Mouse (Mus musculus) midbrain, embryonic 14.5 days (tissue): ENCODE data around the gene Stim1. TPM values are rescaled to one million over a fixed set of nuclear protein-coding genes. Genes with fewer than 3 reads are reported as not detected.
A peak's percentile ranks its signal among the peaks of the same experiment; 100 is the strongest.

Experiments used
- ATAC-seq: fragments of 200-750 bp; cut with Nextera tagmentation; 2 replicates; pipeline ENCODE4 v1.8.0; 2017; ENCODE audit warnings: moderate number of reproducible peaks, moderate library complexity; ENCODE audit not compliant: low FRiP score, low TSS enrichment
- DNase-seq: peaks from one replicate; pipeline ENCODE4 v3.0.0-alpha.2; 2015
- H3K27ac ChIP-seq: fragments of 300-500 bp; sonication (generic); replicated peaks from 2 replicates; pipeline ENCODE4 v1.5.1; 2014; ENCODE audit warnings: mild to moderate bottlenecking, low read depth, low read length, moderate library complexity
- H3K27me3 ChIP-seq: fragments of 300-500 bp; sonication (generic); 2 replicates; pipeline ENCODE4 v1.6.1; 2014; ENCODE audit warnings: low read length, control low read depth, mixed read lengths; ENCODE audit not compliant: control insufficient read depth, insufficient read depth
- H3K36me3 ChIP-seq: fragments of 300-500 bp; sonication (generic); 2 replicates; pipeline ENCODE4 v1.6.1; 2014; ENCODE audit warnings: low read length, control low read depth; ENCODE audit not compliant: control insufficient read depth, insufficient read depth
- H3K4me1 ChIP-seq: fragments of 300-500 bp; sonication (generic); 2 replicates; pipeline ENCODE4 v1.6.1; 2014; ENCODE audit warnings: mild to moderate bottlenecking, antibody characterized with exemption, low read length, control low read depth; ENCODE audit not compliant: control insufficient read depth, insufficient read depth
- H3K4me2 ChIP-seq: fragments of 300-500 bp; sonication (generic); 2 replicates; pipeline ENCODE4 v1.6.1; 2014; ENCODE audit warnings: mild to moderate bottlenecking, low read length, moderate library complexity
- H3K4me3 ChIP-seq: fragments of 300-500 bp; sonication (generic); replicated peaks from 2 replicates; pipeline ENCODE4 v1.5.1; 2014; ENCODE audit warnings: low read depth, low read length
- H3K9ac ChIP-seq: fragments of 300-500 bp; sonication (generic); replicated peaks from 2 replicates; pipeline ENCODE4 v1.6.1; 2014; ENCODE audit warnings: mild to moderate bottlenecking, low read length, moderate library complexity
- H3K9me3 ChIP-seq: fragments of 300-500 bp; sonication (generic); 2 replicates; pipeline ENCODE4 v1.6.1; 2016; ENCODE audit warnings: low read length, control low read depth, mixed read lengths; ENCODE audit not compliant: control insufficient read depth
- WGBS: fragments of 180-500 bp; shearing (Covaris S2); extraction: QIAGEN DNeasy Blood & Tissue Kit; methylation state at CpG from one replicate; pipeline ENCODE4 v1.1.7; 2014; 5-methylcytosine and 5-hydroxymethylcytosine counted together
- polyA plus RNA-seq: library from polyadenylated mRNA; unstranded; fragments of >200 nt; fragmentation: Nextera tagmentation; extraction: Ambion mirVana; gene quantifications from 2 replicates; pipeline ENCODE4 v1.2.1, GENCODE M21; 2014

Gene Stim1
- polyA plus RNA-seq, 1 experiment from 2014 or later: 11.3 TPM

DNA sequence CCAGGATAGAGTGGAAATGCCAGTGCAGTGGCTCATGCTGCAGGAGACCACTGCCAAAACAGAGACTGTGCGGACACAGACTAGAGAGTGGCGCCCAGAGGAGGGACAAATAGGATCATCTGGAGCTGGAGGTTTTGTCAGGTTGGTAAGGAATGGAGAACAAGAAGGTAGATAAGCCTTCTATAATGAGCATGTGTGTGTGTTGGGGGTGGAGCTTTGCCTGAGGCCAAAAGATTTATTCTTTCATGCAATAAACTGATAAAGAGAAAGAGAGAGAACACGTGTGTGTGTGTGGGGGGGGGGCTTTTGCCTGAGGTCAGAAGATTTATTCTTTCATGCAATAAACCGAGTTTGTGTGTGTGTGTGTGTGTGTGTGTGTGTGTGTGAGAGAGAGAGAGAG lies 34.5 kb upstream of the Stim1 start:
- H3K4me2 ChIP-seq: no peak overlapping the region
- ATAC-seq: no peak
- H3K36me3 ChIP-seq: peaks cover 21% of the 10 kb centered on the region
- H3K27me3 ChIP-seq: no peaks in the 10 kb centered on the region
- H3K9ac ChIP-seq: no peak overlapping the region
- no peaks in the 10 kb centered on the region for H3K4me1 ChIP-seq
- H3K4me3 ChIP-seq: no peak overlapping the region
- 68% methylated on average over 4 of the region's 4 CpGs for WGBS
- no peaks in the 10 kb centered on the region for H3K9me3 ChIP-seq
- DNase-seq: no peak
- H3K27ac ChIP-seq: no peak overlapping the region

DNA sequence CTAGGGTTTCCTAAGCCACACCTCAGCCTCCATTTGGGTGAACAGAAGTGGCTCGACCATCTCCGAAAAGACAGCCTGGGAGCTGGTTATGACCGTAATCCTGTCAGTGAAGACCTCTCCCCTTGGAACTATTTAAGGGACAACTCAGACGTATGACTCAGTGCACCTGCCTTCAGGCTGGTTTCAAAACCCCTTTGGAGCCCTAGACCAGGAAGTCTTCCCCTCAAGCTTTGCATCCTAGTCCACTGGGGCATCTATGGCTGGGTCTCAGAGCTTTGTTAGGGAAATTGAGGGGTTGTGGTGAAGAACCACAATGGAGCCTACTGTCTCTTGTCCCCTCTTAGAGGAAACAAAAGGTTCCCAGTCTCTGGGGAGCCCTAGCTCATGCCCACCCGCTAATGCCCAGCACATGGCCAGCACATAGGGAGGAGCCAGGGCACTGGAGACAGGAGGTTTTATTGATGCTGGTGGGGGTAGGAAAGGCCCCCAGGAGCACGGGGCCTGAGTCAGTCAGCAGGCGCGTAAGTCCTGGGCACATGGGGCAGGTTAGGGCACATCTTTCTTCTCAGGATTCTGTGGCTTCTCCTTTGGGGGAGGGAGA lies 28.8 kb upstream of the Stim1 start:
- Histone ChIP-seq H3K36me3 (peaks cover 31% of the 10 kb centered on the region), H3K4me3 (no peak overlapping the region), H3K9me3 (no peaks in the 10 kb centered on the region), H3K4me1 (no peaks in the 10 kb centered on the region), H3K9ac (no peak overlapping the region), H3K27ac (no peak overlapping the region), H3K4me2 (no peak overlapping the region), H3K27me3 (no peaks in the 10 kb centered on the region)
- ATAC-seq: no peak
- no peak for DNase-seq
- WGBS: 91% methylated on average over 8 of the region's 8 CpGs

DNA sequence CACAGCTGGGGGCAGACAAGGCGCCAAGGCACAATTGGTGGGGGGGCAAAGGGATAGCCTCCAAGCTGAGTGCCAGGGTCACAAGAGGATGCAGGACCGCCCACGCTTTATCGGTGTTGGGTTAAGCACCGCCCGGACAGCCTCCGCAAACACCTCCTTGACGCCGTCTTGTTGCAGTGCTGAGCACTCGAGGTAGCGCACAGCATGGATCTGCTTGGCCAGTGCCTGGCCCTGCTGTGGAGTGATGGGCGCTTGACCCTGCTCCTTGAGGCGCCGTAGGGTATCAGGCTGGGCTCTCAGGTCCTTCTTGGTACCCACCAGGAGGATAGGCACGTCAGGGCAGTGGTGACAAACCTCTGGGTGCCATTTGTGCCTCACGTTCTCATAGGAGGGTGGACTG lies 28.0 kb upstream of the Stim1 start:
- Histone ChIP-seq H3K36me3 (peaks cover 31% of the 10 kb centered on the region), H3K4me1 (no peaks in the 10 kb centered on the region), H3K9ac (no peak overlapping the region), H3K9me3 (no peaks in the 10 kb centered on the region), H3K4me3 (no peak overlapping the region), H3K27ac (no peak overlapping the region), H3K4me2 (no peak overlapping the region), H3K27me3 (no peaks in the 10 kb centered on the region)
- ATAC-seq (no peak; the same call in 1 of the 2 replicates), DNase-seq (no peak)
- 95% methylated on average over 16 of the region's 16 CpGs for WGBS

DNA sequence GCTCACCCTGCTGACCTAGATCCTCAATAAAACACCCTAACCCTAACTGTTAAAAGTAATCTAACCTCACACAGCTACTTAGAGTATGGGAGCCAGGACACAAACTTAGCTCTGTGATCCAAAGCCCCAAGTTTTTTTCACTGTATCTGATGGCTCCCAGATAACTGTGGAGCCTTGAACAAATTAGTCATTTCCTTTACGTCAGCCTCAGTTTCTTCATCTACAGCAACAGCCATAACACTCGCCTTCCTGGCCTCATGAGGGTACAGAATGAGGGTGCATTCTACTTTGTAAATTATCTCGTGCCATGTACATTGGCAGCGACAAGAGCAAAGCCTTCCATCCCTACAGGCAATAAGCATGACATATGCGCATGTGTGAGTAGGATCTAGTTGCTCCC lies 25.2 kb upstream of the Stim1 start:
- no peak for ATAC-seq
- peaks cover 19% of the 10 kb centered on the region for H3K36me3 ChIP-seq
- 82% methylated on average over 5 of the region's 5 CpGs for WGBS

DNA sequence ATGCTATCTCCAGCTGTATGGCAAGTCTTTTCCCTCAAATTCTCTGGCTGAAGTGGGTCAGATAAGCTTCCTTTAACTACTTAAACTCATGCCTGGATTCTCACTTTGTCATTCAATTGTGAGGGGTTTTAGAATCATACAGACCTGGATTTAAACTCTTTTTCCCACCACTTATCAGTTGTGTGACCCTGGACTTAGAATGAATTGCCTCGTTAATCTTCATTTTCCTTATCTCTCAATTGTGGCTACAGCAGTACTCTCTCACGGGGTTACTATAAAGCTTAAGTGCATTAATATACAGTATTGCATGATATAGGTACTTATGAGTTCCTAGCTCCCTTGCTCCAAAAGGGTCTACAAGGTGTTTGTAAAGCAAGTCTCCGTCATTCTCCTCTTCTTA lies 24.7 kb upstream of the Stim1 start:
- ATAC-seq (no peak), DNase-seq (no peak)
- Histone ChIP-seq H3K4me1 (no peaks in the 10 kb centered on the region), H3K9ac (no peak overlapping the region), H3K9me3 (no peaks in the 10 kb centered on the region), H3K4me3 (no peak overlapping the region), H3K4me2 (no peak overlapping the region), H3K36me3 (peaks cover 14% of the 10 kb centered on the region), H3K27me3 (no peaks in the 10 kb centered on the region), H3K27ac (no peak overlapping the region)
- 82% methylated on average over 3 of the region's 3 CpGs for WGBS

More for the DNA sequence above, 25.2 kb upstream of the Stim1 start:
- Histone ChIP-seq H3K9me3 (no peaks in the 10 kb centered on the region), H3K9ac (no peak overlapping the region), H3K27ac (no peak overlapping the region), H3K4me3 (no peak overlapping the region), H3K27me3 (no peaks in the 10 kb centered on the region), H3K4me2 (no peak overlapping the region), H3K4me1 (no peaks in the 10 kb centered on the region)
- no peak for DNase-seq

DNA sequence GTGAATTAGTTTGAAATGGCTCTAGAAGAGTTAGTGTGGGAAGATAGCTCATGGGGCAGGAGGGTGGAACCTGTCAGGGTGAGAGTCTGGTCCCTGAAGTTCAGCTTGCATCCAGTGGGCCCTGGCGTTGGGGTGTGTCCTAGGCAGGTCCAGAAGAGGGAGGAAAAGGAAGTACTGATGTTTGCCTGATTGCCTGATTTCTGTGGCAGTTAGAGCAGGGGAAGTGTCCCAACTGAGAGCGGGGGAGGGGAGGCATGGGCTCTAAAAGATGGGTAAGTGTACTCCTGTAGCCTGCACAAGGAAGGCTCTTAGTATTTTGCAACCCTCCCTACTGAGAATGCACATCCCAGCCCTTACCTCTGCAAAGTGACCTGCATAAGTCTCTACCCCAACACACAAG lies 23.7 kb upstream of the Stim1 start:
- Histone ChIP-seq H3K4me2 (no peak overlapping the region), H3K4me3 (no peak overlapping the region), H3K27ac (no peak overlapping the region), H3K9me3 (no peaks in the 10 kb centered on the region), H3K27me3 (no peaks in the 10 kb centered on the region), H3K9ac (no peak overlapping the region), H3K36me3 (peaks cover 9% of the 10 kb centered on the region; the same call in 1 of the 2 replicates), H3K4me1 (no peaks in the 10 kb centered on the region)
- ATAC-seq: no peak
- no peak for DNase-seq
- WGBS: 92% methylated on average over 2 of the region's 2 CpGs

DNA sequence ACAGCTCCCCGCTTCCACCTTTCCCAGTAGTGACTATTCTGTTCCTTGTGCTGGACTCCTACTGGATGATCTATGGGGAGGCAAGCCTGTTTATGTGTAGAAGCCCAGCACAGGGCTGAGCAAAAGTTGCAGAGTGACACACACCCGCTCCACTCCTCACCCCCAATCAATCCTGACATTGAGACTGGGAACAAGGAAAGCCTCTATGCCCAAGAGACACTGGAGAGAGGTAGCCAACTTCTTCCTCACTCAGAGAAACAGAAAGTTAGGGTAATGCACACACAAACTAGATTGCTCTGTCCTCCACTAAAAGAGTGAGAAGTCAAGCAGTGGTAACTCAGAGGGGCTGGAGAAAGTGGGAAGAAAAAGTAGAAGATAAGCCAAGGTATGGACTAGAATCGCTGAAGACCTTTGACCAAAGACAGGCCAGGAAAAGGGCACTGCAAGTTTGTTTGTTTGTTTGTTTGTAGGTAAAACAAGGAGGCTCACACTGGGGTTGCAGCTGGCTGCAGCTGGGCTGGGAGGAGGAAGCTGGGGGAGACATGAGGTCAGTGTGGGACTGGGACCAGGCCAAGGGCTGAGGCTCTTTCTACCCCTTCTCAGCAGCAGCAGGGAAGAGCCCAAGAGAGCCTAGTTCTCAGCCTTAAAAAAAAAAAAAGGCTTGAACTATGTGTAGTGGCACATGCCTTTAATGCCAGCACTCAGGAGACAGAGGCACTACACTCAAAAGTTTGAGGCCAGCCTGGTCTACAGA lies 22.6 kb upstream of the Stim1 start:
- Histone ChIP-seq H3K27ac (no peak overlapping the region), H3K4me3 (no peak overlapping the region), H3K9me3 (no peaks in the 10 kb centered on the region), H3K27me3 (no peaks in the 10 kb centered on the region), H3K4me1 (no peaks in the 10 kb centered on the region), H3K9ac (no peak overlapping the region), H3K4me2 (no peak overlapping the region), H3K36me3 (peaks cover 1% of the 10 kb centered on the region; the same call in 1 of the 2 replicates)
- DNase-seq (no peak), ATAC-seq (no peak)
- 96% methylated on average over 3 of the region's 3 CpGs for WGBS

DNA sequence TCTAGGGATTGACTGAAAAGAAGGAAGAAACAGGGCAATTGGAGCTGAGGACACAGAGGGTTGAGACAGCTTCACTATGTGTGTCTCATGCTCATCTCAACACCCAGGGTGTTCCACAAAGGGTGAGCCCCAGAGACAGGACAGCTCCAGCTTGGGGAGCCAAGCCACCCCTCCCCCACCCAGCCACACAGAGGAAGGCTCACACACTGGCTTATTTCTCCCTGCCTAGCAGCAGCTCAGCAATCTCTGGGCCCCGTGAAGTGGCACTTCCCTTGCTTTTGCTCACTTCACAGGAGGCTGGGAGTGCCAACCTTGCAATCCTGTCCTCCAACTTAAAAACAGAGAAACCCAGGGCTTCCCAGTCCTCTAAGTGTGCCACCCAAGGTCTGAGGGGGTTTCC lies 21.8 kb upstream of the Stim1 start:
- no peak overlapping the region for H3K27ac ChIP-seq
- no peak for ATAC-seq
- DNase-seq: peak; percentile 31
- H3K27me3 ChIP-seq: no peaks in the 10 kb centered on the region
- H3K36me3 ChIP-seq: no peaks in the 10 kb centered on the region
- no peaks in the 10 kb centered on the region for H3K4me1 ChIP-seq
- no peaks in the 10 kb centered on the region for H3K9me3 ChIP-seq
- WGBS: 11% methylated on average over 1 of the region's 1 CpGs
- H3K9ac ChIP-seq: no peak overlapping the region
- H3K4me2 ChIP-seq: no peak overlapping the region
- no peak overlapping the region for H3K4me3 ChIP-seq

DNA sequence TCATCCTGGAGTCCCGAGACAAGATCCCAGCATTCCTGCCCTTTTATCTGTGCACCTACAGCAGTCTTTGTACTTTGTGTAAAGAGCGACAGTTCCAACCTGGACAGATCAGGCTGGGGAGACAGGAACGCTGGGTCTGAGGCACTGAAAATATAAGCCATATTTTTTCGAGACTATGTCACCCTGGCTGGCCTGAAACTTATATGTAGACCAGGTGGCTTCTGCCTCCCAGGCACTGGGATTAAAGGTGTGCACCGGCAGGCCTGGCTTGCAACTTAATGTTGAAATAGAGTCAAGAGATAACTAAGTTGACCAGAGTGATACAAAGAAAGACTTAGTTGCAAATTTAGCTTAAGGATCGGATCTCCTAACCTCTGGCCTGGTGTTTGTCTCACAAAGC lies 21.3 kb upstream of the Stim1 start:
- no peak overlapping the region for H3K4me2 ChIP-seq
- 0 out of 2 replicates have a peak, but pooled peaks cover 5% of the 10 kb centered on the region for H3K4me1 ChIP-seq
- ATAC-seq: no peak
- H3K36me3 ChIP-seq: no peaks in the 10 kb centered on the region
- no peak overlapping the region for H3K27ac ChIP-seq
- H3K9me3 ChIP-seq: no peaks in the 10 kb centered on the region
- no peak for DNase-seq
- H3K9ac ChIP-seq: no peak overlapping the region
- no peaks in the 10 kb centered on the region for H3K27me3 ChIP-seq
- 62% methylated on average over 6 of the region's 6 CpGs for WGBS
- H3K4me3 ChIP-seq: no peak overlapping the region
